Mouse (Mus musculus): ENCODE measurements at regions not wholly inside any gene's neighbourhood (a gene's known extent, or its start where the extent isn't known, plus 50 kb on each side); places are given as distances from the start of the nearest gene placed in this dataset.

DNA sequence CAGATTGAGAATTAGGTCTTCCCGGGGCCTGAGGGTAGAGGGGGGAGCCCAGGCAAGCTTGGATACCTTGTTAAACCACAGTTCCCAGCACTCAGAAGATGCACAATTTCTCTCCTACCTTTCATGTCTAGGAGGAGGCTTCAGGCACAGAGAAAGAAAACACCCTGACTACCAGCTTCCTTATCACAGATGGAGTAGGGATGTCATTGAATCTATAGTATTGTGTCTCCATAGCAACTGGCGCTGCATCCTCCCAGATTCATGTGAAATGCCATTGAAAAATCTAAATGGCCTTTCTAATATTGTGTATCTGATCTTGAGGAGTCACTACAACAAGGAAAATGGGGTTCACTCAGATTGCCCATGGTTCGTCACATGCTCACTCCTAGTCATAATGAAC, 88.8 kb upstream of the Zkscan2 start:
- no peak for DNase-seq (ENCODE audit: low read depth)

- DNase-seq (ENCODE audit: low read depth) = no peak
Measured at GRCm38 (mm10) chr7:123573721-123574120, 73.5 kb upstream of the Zkscan2 start.

- peak; percentile 2 for DNase-seq (ENCODE audit: low read depth)
Measured at GRCm38 (mm10) chr7:123572376-123572990, 72.2 kb upstream of the Zkscan2 start.

DNA sequence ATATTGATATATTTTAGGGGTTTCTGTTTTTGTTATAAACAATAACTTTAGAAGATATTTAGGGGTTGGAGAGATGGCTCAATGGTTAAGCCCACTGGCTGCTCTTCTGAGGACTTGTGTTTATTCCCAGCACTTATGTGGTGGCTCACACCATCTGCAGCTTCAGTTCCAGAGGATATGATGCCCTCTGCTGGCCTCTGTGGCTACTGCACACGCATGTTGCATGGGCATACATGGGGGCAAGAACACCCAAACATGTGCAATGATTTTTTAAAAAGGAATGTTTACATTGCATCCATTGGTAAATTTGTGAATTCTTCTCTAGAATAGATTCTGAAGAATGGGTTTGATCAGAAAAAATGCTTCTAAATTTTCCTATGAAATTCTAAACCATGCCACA, 66.0 kb upstream of the Zkscan2 start:
- no peak for DNase-seq (ENCODE audit: low read depth)

GRCm38 (mm10) chr7:123559544-123559943, 59.3 kb upstream of the Zkscan2 start:
- no peak for DNase-seq (ENCODE audit: low read depth)

All from NIH3T3 (cell line).